Mouse (Mus musculus): Measurements from ENCODE around the gene Mlh1. TPM values are rescaled to one million over a fixed set of nuclear protein-coding genes. Genes with fewer than 3 reads are reported as not detected.

The Mlh1 gene
- polyA plus RNA-seq, 1 experiment from 2014 or later: 27.3 TPM

DNA sequence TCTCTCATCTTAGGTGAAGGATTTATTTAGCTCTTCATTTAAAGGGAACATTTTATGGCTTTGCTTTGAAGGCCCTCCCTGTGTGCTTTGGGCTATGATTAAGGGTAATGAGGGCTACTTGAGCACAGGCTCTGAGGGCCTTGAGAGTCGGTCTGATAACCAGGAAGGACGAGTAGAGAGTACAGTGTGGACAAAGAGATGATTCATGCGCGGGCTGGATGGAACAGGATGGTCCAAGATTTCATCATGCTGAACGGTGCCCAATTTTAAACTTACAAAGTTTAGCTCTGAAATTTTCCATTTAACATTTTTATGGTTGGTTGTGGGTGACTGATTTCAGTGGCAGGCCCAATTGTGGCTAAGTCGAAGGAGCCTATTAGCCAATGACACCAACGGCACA lies 34.6 kb upstream of the Mlh1 start:
- 87% methylated on average over 7 of the region's 7 CpGs for WGBS
- Histone ChIP-seq H3K9ac (ENCODE audit: low read depth, low read length) (no peak overlapping the region), H3K27me3 (ENCODE audit: control insufficient read depth, insufficient read depth, low read depth, low read length) (peaks cover 11% of the 10 kb centered on the region), H3K4me3 (ENCODE audit: low read depth, low read length) (no peak overlapping the region), H3K36me3 (ENCODE audit: control insufficient read depth, insufficient read depth, low read length) (no peaks in the 10 kb centered on the region), H3K4me2 (ENCODE audit: low read length) (no peak overlapping the region), H3K27ac (ENCODE audit: low read length) (no peak overlapping the region), H3K9me3 (replicated peaks; ENCODE audit: control insufficient read depth, low read length, poor library complexity, severe bottlenecking) (no peaks in the 10 kb centered on the region), H3K4me1 (ENCODE audit: control insufficient read depth, insufficient read depth, low read length) (no peaks in the 10 kb centered on the region)
- ATAC-seq: no peak

DNA sequence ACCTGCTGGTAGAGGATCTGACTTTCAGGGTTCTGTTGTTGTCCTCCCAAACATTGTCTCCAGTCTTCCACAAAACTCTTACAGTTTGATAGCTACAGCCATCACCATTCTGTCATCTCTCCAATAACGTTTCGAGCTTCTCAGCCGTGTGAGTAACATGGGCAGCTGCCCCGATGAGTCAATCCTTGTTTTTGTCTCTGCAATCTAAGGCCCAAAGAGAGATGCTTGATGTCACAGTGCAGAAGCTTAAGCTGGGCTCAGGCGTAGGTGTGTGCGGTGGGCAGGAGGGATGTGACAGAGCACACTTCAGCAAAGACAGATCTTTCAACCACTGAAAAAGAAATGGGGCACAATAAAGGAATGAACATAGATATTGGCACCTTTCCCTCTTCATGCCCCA lies 32.4 kb upstream of the Mlh1 start:
- H3K4me2 ChIP-seq (ENCODE audit: low read length): no peak overlapping the region
- 93% methylated on average over 6 of the region's 6 CpGs for WGBS

DNA sequence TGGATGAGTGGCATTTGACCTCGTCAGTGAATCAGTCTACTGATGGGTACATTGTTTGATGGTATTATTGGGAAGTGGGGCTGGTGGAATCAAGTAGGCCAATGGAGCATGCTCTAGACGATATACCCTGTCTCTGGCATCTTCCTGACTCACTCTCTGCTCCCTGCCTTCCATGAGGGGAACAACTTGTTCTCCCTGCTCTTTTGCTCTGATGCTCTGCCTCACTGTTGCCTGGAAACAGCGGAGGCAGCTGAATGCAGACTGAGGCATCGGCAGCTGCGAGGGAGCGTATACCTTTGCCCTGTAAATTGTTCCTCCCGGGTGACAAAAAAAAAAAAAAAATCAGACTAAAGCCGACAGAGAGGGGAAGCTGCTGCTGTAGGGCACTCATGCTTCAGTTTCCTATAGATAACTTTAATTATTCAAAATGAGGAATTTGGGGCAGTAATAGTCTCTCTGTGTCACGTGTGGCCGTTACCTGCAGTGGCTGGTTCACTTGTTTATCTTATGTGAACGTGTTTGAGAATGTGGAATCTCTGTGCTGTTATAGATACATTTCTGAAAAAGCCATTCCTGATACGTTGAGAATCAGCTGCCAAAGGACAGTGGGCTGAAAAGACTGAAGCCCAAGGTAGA lies 30.7 kb upstream of the Mlh1 start:
- Histone ChIP-seq H3K36me3 (ENCODE audit: control insufficient read depth, insufficient read depth, low read length) (no peaks in the 10 kb centered on the region), H3K4me3 (ENCODE audit: low read depth, low read length) (no peak overlapping the region), H3K4me2 (ENCODE audit: low read length) (no peak overlapping the region), H3K4me1 (ENCODE audit: control insufficient read depth, insufficient read depth, low read length) (no peaks in the 10 kb centered on the region), H3K27me3 (ENCODE audit: control insufficient read depth, insufficient read depth, low read depth, low read length) (no peaks in the 10 kb centered on the region), H3K9me3 (replicated peaks; ENCODE audit: control insufficient read depth, low read length, poor library complexity, severe bottlenecking) (no peaks in the 10 kb centered on the region), H3K27ac (ENCODE audit: low read length) (no peak overlapping the region; the same call in 1 of the 2 replicates), H3K9ac (ENCODE audit: low read depth, low read length) (no peak overlapping the region)
- no peak for ATAC-seq
- whole genome bisulfite sequencing: 41% methylated on average over 12 of the region's 12 CpGs

More for the DNA sequence above, 32.4 kb upstream of the Mlh1 start:
- H3K27me3 ChIP-seq (ENCODE audit: control insufficient read depth, insufficient read depth, low read depth, low read length): no peaks in the 10 kb centered on the region
- no peak overlapping the region for H3K4me3 ChIP-seq (ENCODE audit: low read depth, low read length)
- H3K27ac ChIP-seq (ENCODE audit: low read length): no peak overlapping the region
- no peaks in the 10 kb centered on the region for H3K9me3 ChIP-seq (replicated peaks; ENCODE audit: control insufficient read depth, low read length, poor library complexity, severe bottlenecking)
- no peaks in the 10 kb centered on the region for H3K4me1 ChIP-seq (ENCODE audit: control insufficient read depth, insufficient read depth, low read length)
- no peak overlapping the region for H3K9ac ChIP-seq (ENCODE audit: low read depth, low read length)
- no peak for ATAC-seq
- H3K36me3 ChIP-seq (ENCODE audit: control insufficient read depth, insufficient read depth, low read length): no peaks in the 10 kb centered on the region

DNA sequence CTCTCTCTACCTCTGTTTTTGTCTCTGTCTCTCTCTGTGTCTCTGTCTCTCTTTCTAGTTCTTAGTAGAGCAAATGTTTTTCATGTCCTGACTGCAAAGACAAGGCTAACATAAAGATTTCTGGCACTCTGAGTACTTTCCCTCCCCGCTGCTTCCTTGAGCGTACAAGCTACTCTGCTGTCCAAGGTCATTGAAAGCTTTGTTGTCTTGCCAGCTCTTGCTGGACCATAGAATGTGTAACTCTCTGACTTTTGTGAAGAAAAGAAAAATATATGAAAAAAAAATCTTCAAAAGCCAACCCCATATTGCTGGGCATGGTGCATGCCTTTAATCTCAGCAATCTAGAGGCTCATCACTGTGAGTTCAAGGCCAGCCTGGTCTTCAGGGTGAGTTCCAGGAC lies 27.0 kb upstream of the Mlh1 start:
- 71% methylated on average over 2 of the region's 2 CpGs for WGBS
- H3K4me3 ChIP-seq (ENCODE audit: low read depth, low read length): no peak overlapping the region
- no peak overlapping the region for H3K4me2 ChIP-seq (ENCODE audit: low read length)
- no peaks in the 10 kb centered on the region for H3K9me3 ChIP-seq (replicated peaks; ENCODE audit: control insufficient read depth, low read length, poor library complexity, severe bottlenecking)
- H3K4me1 ChIP-seq (ENCODE audit: control insufficient read depth, insufficient read depth, low read length): no peaks in the 10 kb centered on the region
- no peak overlapping the region for H3K9ac ChIP-seq (ENCODE audit: low read depth, low read length)
- no peaks in the 10 kb centered on the region for H3K36me3 ChIP-seq (ENCODE audit: control insufficient read depth, insufficient read depth, low read length)
- H3K27me3 ChIP-seq (ENCODE audit: control insufficient read depth, insufficient read depth, low read depth, low read length): no peaks in the 10 kb centered on the region
- no peak for ATAC-seq
- H3K27ac ChIP-seq (ENCODE audit: low read length): no peak overlapping the region

DNA sequence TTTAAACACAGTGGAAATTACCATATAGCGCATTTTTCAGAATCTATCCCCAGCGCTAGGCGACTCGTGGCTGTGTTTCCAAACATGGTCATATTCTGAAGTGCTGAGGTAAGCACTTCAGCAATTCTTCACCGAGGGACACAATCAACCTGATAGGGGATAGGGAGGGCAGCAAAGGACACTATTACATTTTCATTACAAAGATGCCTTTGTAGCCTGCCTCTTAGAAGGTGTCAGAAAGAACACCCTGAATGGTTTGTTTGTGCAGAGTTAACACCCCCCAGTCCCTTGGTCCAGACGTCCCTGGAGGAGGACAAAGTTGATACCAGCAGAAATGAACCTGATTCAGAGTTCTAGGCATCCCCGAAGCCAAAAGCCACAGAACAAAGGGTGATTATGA lies 24.8 kb upstream of the Mlh1 start:
- no peaks in the 10 kb centered on the region for H3K27me3 ChIP-seq (ENCODE audit: control insufficient read depth, insufficient read depth, low read depth, low read length)
- no peak overlapping the region for H3K27ac ChIP-seq (ENCODE audit: low read length)
- no peak overlapping the region for H3K4me2 ChIP-seq (ENCODE audit: low read length)
- no peaks in the 10 kb centered on the region for H3K4me1 ChIP-seq (ENCODE audit: control insufficient read depth, insufficient read depth, low read length)
- H3K9me3 ChIP-seq (replicated peaks; ENCODE audit: control insufficient read depth, low read length, poor library complexity, severe bottlenecking): no peaks in the 10 kb centered on the region
- no peak for ATAC-seq
- H3K4me3 ChIP-seq (ENCODE audit: low read depth, low read length): no peak overlapping the region
- WGBS: 74% methylated on average over 7 of the region's 7 CpGs
- no peaks in the 10 kb centered on the region for H3K36me3 ChIP-seq (ENCODE audit: control insufficient read depth, insufficient read depth, low read length)
- H3K9ac ChIP-seq (ENCODE audit: low read depth, low read length): no peak overlapping the region

DNA sequence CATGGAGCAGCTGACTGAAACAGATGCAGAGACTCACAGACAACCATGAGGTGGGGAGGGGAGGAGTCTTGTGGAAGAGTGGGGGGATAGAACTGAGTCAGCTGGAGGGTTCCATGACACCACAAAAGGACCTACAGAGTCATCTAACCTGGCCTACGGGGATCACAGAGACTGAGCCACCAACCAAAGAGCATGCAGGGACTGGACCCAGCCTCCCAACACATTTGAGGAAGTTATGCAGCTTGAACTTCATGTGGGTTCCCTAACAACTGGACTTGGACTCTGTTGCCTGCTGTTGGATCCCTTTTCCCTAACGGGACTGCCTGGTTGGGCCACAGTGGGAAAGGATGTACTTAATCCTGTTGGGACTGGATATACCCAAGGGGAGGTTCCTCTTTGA lies 23.7 kb upstream of the Mlh1 start:
- 75% methylated on average over 2 of the region's 2 CpGs for WGBS
- H3K4me3 ChIP-seq (ENCODE audit: low read depth, low read length): no peak overlapping the region
- no peak overlapping the region for H3K4me2 ChIP-seq (ENCODE audit: low read length)
- H3K9ac ChIP-seq (ENCODE audit: low read depth, low read length): no peak overlapping the region
- H3K27ac ChIP-seq (ENCODE audit: low read length): no peak overlapping the region
- peaks cover 3% of the 10 kb centered on the region; the same call in 1 of the 2 replicates for H3K4me1 ChIP-seq (ENCODE audit: control insufficient read depth, insufficient read depth, low read length)
- no peak for ATAC-seq
- no peaks in the 10 kb centered on the region for H3K27me3 ChIP-seq (ENCODE audit: control insufficient read depth, insufficient read depth, low read depth, low read length)
- no peaks in the 10 kb centered on the region for H3K36me3 ChIP-seq (ENCODE audit: control insufficient read depth, insufficient read depth, low read length)
- H3K9me3 ChIP-seq (replicated peaks; ENCODE audit: control insufficient read depth, low read length, poor library complexity, severe bottlenecking): no peaks in the 10 kb centered on the region

DNA sequence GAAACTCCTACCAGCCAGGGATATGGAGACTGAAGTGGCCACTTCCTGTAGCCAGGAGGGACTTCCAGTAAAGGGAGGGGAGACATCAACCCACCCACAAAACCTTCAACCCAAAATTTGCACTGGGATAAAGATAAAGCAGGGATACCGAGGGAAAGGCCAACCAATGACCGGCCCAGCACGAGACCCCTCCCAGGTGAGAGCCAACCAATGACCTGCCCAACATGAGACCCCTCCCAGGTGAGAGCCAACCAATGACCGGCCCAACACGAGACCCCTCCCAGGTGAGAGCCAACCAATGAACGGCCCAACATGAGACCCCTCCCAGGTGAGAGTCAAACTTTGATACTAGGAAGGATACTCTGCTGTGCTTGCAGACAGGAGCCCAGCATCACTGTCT lies 23.3 kb upstream of the Mlh1 start:
- 94% methylated on average over 6 of the region's 6 CpGs for WGBS
- Histone ChIP-seq H3K36me3 (ENCODE audit: control insufficient read depth, insufficient read depth, low read length) (no peaks in the 10 kb centered on the region), H3K9me3 (replicated peaks; ENCODE audit: control insufficient read depth, low read length, poor library complexity, severe bottlenecking) (no peaks in the 10 kb centered on the region), H3K4me2 (ENCODE audit: low read length) (no peak overlapping the region), H3K27me3 (ENCODE audit: control insufficient read depth, insufficient read depth, low read depth, low read length) (no peaks in the 10 kb centered on the region), H3K27ac (ENCODE audit: low read length) (no peak overlapping the region), H3K4me3 (ENCODE audit: low read depth, low read length) (no peak overlapping the region), H3K9ac (ENCODE audit: low read depth, low read length) (no peak overlapping the region), H3K4me1 (ENCODE audit: control insufficient read depth, insufficient read depth, low read length) (peaks cover 7% of the 10 kb centered on the region)
- ATAC-seq: no peak

DNA sequence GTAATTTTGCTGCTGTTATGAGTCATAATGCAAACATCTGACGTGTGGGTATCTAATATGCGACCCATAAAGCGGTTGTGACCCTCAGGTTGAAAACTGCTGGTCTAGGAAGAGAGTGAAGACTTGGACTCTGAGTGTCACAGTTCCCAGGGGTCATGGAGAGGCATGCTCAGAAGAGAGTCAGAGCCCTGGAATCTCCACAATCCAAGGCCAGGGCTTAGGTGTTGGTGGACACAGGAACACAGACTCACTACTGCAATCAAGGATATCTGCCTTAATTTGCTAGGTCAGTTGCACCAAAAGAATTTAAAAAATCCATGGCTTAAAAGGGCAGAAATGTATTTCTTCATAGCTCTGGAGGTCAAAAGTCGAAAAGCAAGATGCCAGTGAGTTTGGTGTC lies 21.6 kb upstream of the Mlh1 start:
- Histone ChIP-seq H3K4me2 (ENCODE audit: low read length) (no peak overlapping the region), H3K27me3 (ENCODE audit: control insufficient read depth, insufficient read depth, low read depth, low read length) (no peaks in the 10 kb centered on the region), H3K27ac (ENCODE audit: low read length) (no peak overlapping the region), H3K36me3 (ENCODE audit: control insufficient read depth, insufficient read depth, low read length) (no peaks in the 10 kb centered on the region), H3K9me3 (replicated peaks; ENCODE audit: control insufficient read depth, low read length, poor library complexity, severe bottlenecking) (no peaks in the 10 kb centered on the region), H3K4me3 (ENCODE audit: low read depth, low read length) (no peak overlapping the region), H3K4me1 (ENCODE audit: control insufficient read depth, insufficient read depth, low read length) (peaks cover 13% of the 10 kb centered on the region), H3K9ac (ENCODE audit: low read depth, low read length) (no peak overlapping the region)
- 91% methylated on average over 4 of the region's 4 CpGs for WGBS
- no peak for ATAC-seq

DNA sequence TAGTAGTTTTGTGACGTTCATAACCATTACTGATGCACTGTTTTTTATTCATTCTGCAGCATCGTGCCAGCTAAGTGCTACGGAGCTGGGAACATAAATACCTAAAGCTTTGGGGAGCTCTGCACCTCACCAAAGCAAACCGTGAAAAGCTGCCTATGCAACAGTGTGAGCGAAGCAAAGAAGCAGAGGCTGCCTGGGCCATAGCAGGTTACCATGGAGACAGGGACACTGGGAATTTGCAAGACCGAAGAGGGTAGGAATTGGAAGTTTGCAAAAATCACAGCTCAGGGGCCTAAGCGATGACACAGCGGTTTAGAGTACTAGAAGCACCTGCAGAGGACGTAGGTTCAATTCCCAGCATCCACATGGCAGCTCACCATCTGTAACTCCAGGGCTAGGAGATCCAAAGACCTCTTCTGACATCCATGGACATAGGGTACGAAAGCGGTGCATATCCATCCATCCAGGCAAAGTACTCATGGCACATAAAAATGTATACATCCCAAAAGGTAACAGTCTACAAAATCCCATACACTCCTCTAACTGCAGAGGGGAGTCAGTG lies 19.0 kb upstream of the Mlh1 start:
- WGBS: 55% methylated on average over 11 of the region's 11 CpGs
- Histone ChIP-seq H3K4me2 (ENCODE audit: low read length) (no peak overlapping the region), H3K27me3 (ENCODE audit: control insufficient read depth, insufficient read depth, low read depth, low read length) (no peaks in the 10 kb centered on the region), H3K27ac (ENCODE audit: low read length) (0 out of 2 replicates have a peak overlapping the region, but pooled peaks have one; percentile 5), H3K4me1 (ENCODE audit: control insufficient read depth, insufficient read depth, low read length) (peaks cover 14% of the 10 kb centered on the region), H3K36me3 (ENCODE audit: control insufficient read depth, insufficient read depth, low read length) (no peaks in the 10 kb centered on the region), H3K9ac (ENCODE audit: low read depth, low read length) (no peak overlapping the region), H3K9me3 (replicated peaks; ENCODE audit: control insufficient read depth, low read length, poor library complexity, severe bottlenecking) (no peaks in the 10 kb centered on the region), H3K4me3 (ENCODE audit: low read depth, low read length) (no peak overlapping the region)
- ATAC-seq: peak; percentile 57; the same call in 1 of the 2 replicates
